Mouse (Mus musculus) lung, embryonic 15.5 days (tissue): ENCODE data around the gene Bloc1s3. TPM values are rescaled to one million over a fixed set of nuclear protein-coding genes. Genes with fewer than 3 reads are reported as not detected.

ENCODE experiments used
- ATAC-seq: fragments of 200-750 bp; cut with Nextera tagmentation; 2 replicates; pipeline ENCODE4 v1.8.0; 2017; ENCODE audit warnings: moderate number of reproducible peaks, borderline replicate concordance; ENCODE audit not compliant: low FRiP score, low TSS enrichment; ENCODE audit errors: extremely low read depth
- H3K27ac ChIP-seq: fragments of 300-500 bp; sonication (generic); 2 replicates; pipeline ENCODE4 v1.5.1; 2015; ENCODE audit warnings: moderate library complexity, mild to moderate bottlenecking, inconsistent platforms
- H3K27me3 ChIP-seq: fragments of 300-500 bp; sonication (generic); 2 replicates; pipeline ENCODE4 v1.6.1; 2015; ENCODE audit warnings: inconsistent platforms
- H3K36me3 ChIP-seq: fragments of 300-500 bp; sonication (generic); 2 replicates; pipeline ENCODE4 v1.6.1; 2015; ENCODE audit warnings: inconsistent platforms
- H3K4me1 ChIP-seq: fragments of 300-500 bp; sonication (generic); 2 replicates; pipeline ENCODE4 v1.6.1; 2015; ENCODE audit warnings: inconsistent platforms
- H3K4me2 ChIP-seq: fragments of 300-500 bp; sonication (generic); 2 replicates; pipeline ENCODE4 v1.6.1; 2015; ENCODE audit warnings: inconsistent platforms, mild to moderate bottlenecking, moderate library complexity
- H3K4me3 ChIP-seq: fragments of 300-500 bp; sonication (generic); 2 replicates; pipeline ENCODE4 v1.5.1; 2015; ENCODE audit warnings: mild to moderate bottlenecking, inconsistent platforms
- H3K9ac ChIP-seq: fragments of 300-500 bp; sonication (generic); 2 replicates; pipeline ENCODE4 v1.6.1; 2015; ENCODE audit warnings: inconsistent platforms
- H3K9me3 ChIP-seq: fragments of 300-500 bp; sonication (generic); 2 replicates; pipeline ENCODE4 v1.6.1; 2016; ENCODE audit warnings: inconsistent platforms
- WGBS: fragments of 180-500 bp; shearing (Covaris S2); methylation state at CpG from one replicate; pipeline ENCODE4 v1.1.7; 2015; 5-methylcytosine and 5-hydroxymethylcytosine counted together
- polyA plus RNA-seq: library from polyadenylated mRNA; unstranded; fragments of >200 nt; fragmentation: Nextera tagmentation; extraction: Ambion mirVana; gene quantifications from 2 replicates; pipeline ENCODE4 v1.2.1, GENCODE M21; 2015

Bloc1s3 gene
- polyA plus RNA-seq, 1 experiment from 2014 or later: 2.0 TPM

GRCm38 (mm10) chr7:19495521-19496213 lies 12.5 kb downstream of the Bloc1s3 start:
- WGBS: 30% methylated on average over 20 of the region's 20 CpGs
- Histone ChIP-seq H3K4me1 (peaks cover 22% of the 10 kb centered on the region), H3K27me3 (peaks cover 24% of the 10 kb centered on the region), H3K9me3 (no peaks in the 10 kb centered on the region), H3K27ac (peak overlapping the region; percentile 30; the same call in 1 of the 2 replicates), H3K36me3 (no peaks in the 10 kb centered on the region), H3K9ac (no peak overlapping the region), H3K4me2 (no peak overlapping the region), H3K4me3 (no peak overlapping the region)
- peak; percentile 54; the same call in 1 of the 2 replicates for ATAC-seq

GRCm38 (mm10) chr7:19494751-19495474 lies 13.3 kb downstream of the Bloc1s3 start:
- Histone ChIP-seq H3K4me3 (no peak overlapping the region), H3K4me2 (no peak overlapping the region), H3K36me3 (no peaks in the 10 kb centered on the region), H3K27me3 (peaks cover 32% of the 10 kb centered on the region), H3K4me1 (peaks cover 22% of the 10 kb centered on the region), H3K27ac (no peak overlapping the region), H3K9ac (no peak overlapping the region), H3K9me3 (no peaks in the 10 kb centered on the region)
- 72% methylated on average over 23 of the region's 25 CpGs for WGBS
- no peak for ATAC-seq

DNA sequence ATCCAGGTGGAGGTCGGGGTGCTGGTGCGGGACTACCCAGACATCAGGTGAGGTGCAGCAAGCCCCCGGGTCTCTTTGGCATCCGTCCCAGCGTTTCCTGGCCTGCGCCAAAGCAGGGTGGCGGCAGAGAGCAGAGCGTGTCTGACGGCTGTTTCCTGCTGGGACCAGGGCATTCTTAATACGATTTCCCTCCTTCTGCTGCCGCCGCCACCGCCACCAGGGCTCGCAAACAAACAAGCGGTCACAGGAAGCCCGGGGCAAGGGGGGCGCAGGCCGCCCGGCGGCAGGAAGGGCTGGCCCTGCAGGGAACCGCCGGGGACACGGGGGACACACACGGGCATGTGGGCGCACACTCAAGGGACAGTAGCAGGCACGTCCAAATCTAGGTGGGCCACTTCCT lies 16.4 kb downstream of the Bloc1s3 start:
- H3K4me1 ChIP-seq: peaks cover 27% of the 10 kb centered on the region
- H3K4me3 ChIP-seq: peak overlapping the region; percentile 21
- peak overlapping the region; percentile 49; the same call in 1 of the 2 replicates for H3K27ac ChIP-seq
- WGBS: under 1% methylated on average over 26 of the region's 26 CpGs
- peak overlapping the region; percentile 55 for H3K4me2 ChIP-seq
- H3K27me3 ChIP-seq: peaks cover 55% of the 10 kb centered on the region
- ATAC-seq: peak; percentile 46; the same call in 1 of the 2 replicates
- 0 out of 2 replicates have a peak overlapping the region, but pooled peaks have one; percentile 41 for H3K9ac ChIP-seq
- H3K9me3 ChIP-seq: no peaks in the 10 kb centered on the region
- no peaks in the 10 kb centered on the region for H3K36me3 ChIP-seq

GRCm38 (mm10) chr7:19489525-19489924 lies 18.6 kb downstream of the Bloc1s3 start:
- ATAC-seq: no peak
- Histone ChIP-seq H3K9me3 (no peaks in the 10 kb centered on the region), H3K36me3 (no peaks in the 10 kb centered on the region), H3K27me3 (peaks cover 55% of the 10 kb centered on the region), H3K27ac (no peak overlapping the region), H3K4me2 (peak overlapping the region; percentile 36), H3K4me1 (peaks cover 13% of the 10 kb centered on the region), H3K4me3 (0 out of 2 replicates have a peak overlapping the region, but pooled peaks have one; percentile 9), H3K9ac (no peak overlapping the region)
- WGBS: 20% methylated on average over 31 of the region's 31 CpGs

DNA sequence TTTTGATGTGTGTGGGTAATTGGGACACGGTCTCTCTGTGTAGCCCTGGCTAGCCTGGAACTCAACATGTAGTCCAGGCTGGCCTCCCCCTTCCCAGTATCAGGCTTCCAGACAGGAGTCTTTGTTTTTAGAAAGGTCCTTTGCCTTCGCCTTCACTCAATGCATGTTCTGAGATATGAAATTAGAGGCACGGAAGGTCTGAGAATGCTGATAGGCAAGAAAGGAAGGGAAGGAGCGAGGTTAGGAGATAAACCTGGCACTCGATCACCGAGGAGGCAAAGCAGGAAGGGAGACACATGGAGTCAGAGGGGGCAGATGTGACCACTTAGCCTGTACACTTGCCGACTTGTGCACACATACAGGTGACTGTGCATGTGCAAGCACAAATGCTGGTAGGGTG lies 21.6 kb downstream of the Bloc1s3 start:
- H3K4me2 ChIP-seq: no peak overlapping the region
- no peaks in the 10 kb centered on the region for H3K36me3 ChIP-seq
- no peak overlapping the region for H3K4me3 ChIP-seq
- H3K9me3 ChIP-seq: no peaks in the 10 kb centered on the region
- WGBS: 83% methylated on average over 7 of the region's 7 CpGs
- H3K4me1 ChIP-seq: peaks cover 8% of the 10 kb centered on the region
- peaks cover 44% of the 10 kb centered on the region for H3K27me3 ChIP-seq
- no peak overlapping the region for H3K27ac ChIP-seq
- ATAC-seq: no peak
- H3K9ac ChIP-seq: no peak overlapping the region

DNA sequence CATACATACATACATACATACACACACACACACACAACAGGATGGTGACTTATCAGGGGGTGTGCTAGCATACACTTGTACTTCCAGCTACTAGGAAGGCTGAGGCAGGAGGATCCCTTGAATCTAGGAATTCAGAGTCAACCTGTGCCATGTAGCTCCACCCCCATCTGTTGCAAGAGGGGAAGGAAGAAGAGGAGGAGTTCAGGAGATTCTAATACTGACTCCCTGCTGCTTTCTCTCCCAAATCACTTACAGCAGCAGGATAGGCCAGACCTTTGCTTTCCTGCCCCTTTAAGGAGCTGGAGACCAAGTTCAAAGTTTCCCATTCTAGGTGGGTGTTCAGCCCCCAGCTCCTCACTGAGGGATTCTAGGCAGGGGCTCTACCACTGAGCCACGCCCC lies 22.7 kb downstream of the Bloc1s3 start:
- Histone ChIP-seq H3K9ac (no peak overlapping the region), H3K27me3 (peaks cover 33% of the 10 kb centered on the region), H3K4me2 (no peak overlapping the region), H3K27ac (no peak overlapping the region), H3K36me3 (no peaks in the 10 kb centered on the region), H3K4me3 (no peak overlapping the region), H3K4me1 (peaks cover 5% of the 10 kb centered on the region; the same call in 1 of the 2 replicates), H3K9me3 (no peaks in the 10 kb centered on the region)
- 88% methylated on average over 1 of the region's 1 CpGs for WGBS
- ATAC-seq: no peak

DNA sequence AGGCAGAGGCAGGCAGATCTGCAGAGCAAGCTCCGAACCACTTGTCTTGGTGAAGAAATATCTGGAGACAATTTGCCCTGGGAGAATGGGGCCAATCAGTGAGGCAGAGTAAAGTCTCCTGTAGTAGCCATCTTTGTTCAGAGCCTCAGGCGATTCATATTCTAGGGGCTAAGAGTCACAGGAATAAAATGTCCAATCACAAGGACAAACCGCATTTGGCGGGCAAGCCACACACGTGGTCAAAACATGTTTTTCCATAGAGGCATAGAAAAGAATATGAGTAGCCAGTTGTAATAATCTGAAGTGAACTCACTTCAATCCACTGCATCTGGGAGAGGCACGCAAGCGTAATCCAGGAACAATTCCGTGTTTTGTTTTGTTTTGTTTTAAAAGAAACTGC lies 24.9 kb downstream of the Bloc1s3 start:
- 77% methylated on average over 8 of the region's 8 CpGs for whole genome bisulfite sequencing
- peaks cover under 1% of the 10 kb centered on the region for H3K4me1 ChIP-seq
- ATAC-seq: no peak

GRCm38 (mm10) chr7:19477624-19478384 lies 30.4 kb downstream of the Bloc1s3 start:
- 19% methylated on average over 14 of the region's 14 CpGs for whole genome bisulfite sequencing
- H3K9me3 ChIP-seq: no peaks in the 10 kb centered on the region
- no peaks in the 10 kb centered on the region for H3K36me3 ChIP-seq
- H3K27ac ChIP-seq: peak overlapping the region; percentile 50; the same call in 1 of the 2 replicates
- H3K4me1 ChIP-seq: peaks cover 18% of the 10 kb centered on the region
- H3K9ac ChIP-seq: no peak overlapping the region
- no peak overlapping the region for H3K4me2 ChIP-seq
- peaks cover 38% of the 10 kb centered on the region for H3K27me3 ChIP-seq
- no peak overlapping the region for H3K4me3 ChIP-seq
- ATAC-seq: no peak

More for the DNA sequence above, 24.9 kb downstream of the Bloc1s3 start:
- H3K4me3 ChIP-seq: no peak overlapping the region
- peaks cover 11% of the 10 kb centered on the region for H3K27me3 ChIP-seq
- no peak overlapping the region for H3K4me2 ChIP-seq
- H3K36me3 ChIP-seq: no peaks in the 10 kb centered on the region
- no peak overlapping the region for H3K27ac ChIP-seq
- no peaks in the 10 kb centered on the region for H3K9me3 ChIP-seq
- no peak overlapping the region for H3K9ac ChIP-seq

- no peak overlapping the region for H3K27ac ChIP-seq
- WGBS: 53% methylated on average over 2 of the region's 2 CpGs
Measured at GRCm38 (mm10) chr7:19477084-19477483, 31.1 kb downstream of the Bloc1s3 start.

GRCm38 (mm10) chr7:19473875-19474443 lies 34.2 kb downstream of the Bloc1s3 start:
- peak; percentile 83 for ATAC-seq
- H3K27ac ChIP-seq: peak overlapping the region; percentile 77
- peaks cover 21% of the 10 kb centered on the region for H3K4me1 ChIP-seq
- WGBS: 2% methylated on average over 71 of the region's 89 CpGs
- H3K27me3 ChIP-seq: peaks cover 70% of the 10 kb centered on the region
- peak overlapping the region; percentile 96 for H3K4me2 ChIP-seq
- no peaks in the 10 kb centered on the region for H3K9me3 ChIP-seq
- H3K4me3 ChIP-seq: peak overlapping the region; percentile 59
- peak overlapping the region; percentile 61 for H3K9ac ChIP-seq
- no peaks in the 10 kb centered on the region for H3K36me3 ChIP-seq

More at GRCm38 (mm10) chr7:19477084-19477483, 31.1 kb downstream of the Bloc1s3 start:
- Histone ChIP-seq H3K36me3 (no peaks in the 10 kb centered on the region), H3K9ac (no peak overlapping the region), H3K4me1 (peaks cover 18% of the 10 kb centered on the region), H3K9me3 (no peaks in the 10 kb centered on the region), H3K4me2 (no peak overlapping the region), H3K27me3 (peaks cover 45% of the 10 kb centered on the region), H3K4me3 (no peak overlapping the region)
- ATAC-seq: no peak

- Histone ChIP-seq H3K4me3 (no peak overlapping the region), H3K9ac (no peak overlapping the region), H3K4me1 (peaks cover 13% of the 10 kb centered on the region), H3K4me2 (no peak overlapping the region), H3K36me3 (no peaks in the 10 kb centered on the region), H3K27ac (0 out of 2 replicates have a peak overlapping the region, but pooled peaks have one; percentile 77), H3K27me3 (peaks cover 71% of the 10 kb centered on the region), H3K9me3 (no peaks in the 10 kb centered on the region)
- 31% methylated on average over 4 of the region's 4 CpGs for WGBS
- ATAC-seq: no peak
Measured at GRCm38 (mm10) chr7:19472403-19472802, 35.8 kb downstream of the Bloc1s3 start.
